Mouse (Mus musculus) hindbrain, embryonic 12.5 days (tissue): ENCODE measurements around the gene Arid3c. TPM values are rescaled to one million over a fixed set of nuclear protein-coding genes. Genes with fewer than 3 reads are reported as not detected.

ENCODE experiments used
- ATAC-seq: fragments of 200-750 bp; cut with Nextera tagmentation; 2 replicates; pipeline ENCODE4 v1.8.0; 2017; ENCODE audit warnings: moderate TSS enrichment; ENCODE audit not compliant: low FRiP score
- H3K27ac ChIP-seq: fragments of 300-500 bp; sonication (generic); 2 replicates; pipeline ENCODE4 v1.5.1; 2016; ENCODE audit warnings: mild to moderate bottlenecking
- H3K27me3 ChIP-seq: fragments of 300-500 bp; sonication (generic); 2 replicates; pipeline ENCODE4 v1.6.1; 2016; ENCODE audit warnings: mild to moderate bottlenecking
- H3K36me3 ChIP-seq: fragments of 300-500 bp; sonication (generic); 2 replicates; pipeline ENCODE4 v1.6.1; 2016; ENCODE audit warnings: mild to moderate bottlenecking
- H3K4me1 ChIP-seq: fragments of 300-500 bp; sonication (generic); 2 replicates; pipeline ENCODE4 v1.6.1; 2016
- H3K4me2 ChIP-seq: fragments of 300-500 bp; sonication (generic); replicated peaks from 2 replicates; pipeline ENCODE4 v1.6.1; 2016; ENCODE audit warnings: mild to moderate bottlenecking
- H3K4me3 ChIP-seq: fragments of 300-500 bp; sonication (generic); 2 replicates; pipeline ENCODE4 v1.5.1; 2016; ENCODE audit warnings: mild to moderate bottlenecking
- H3K9ac ChIP-seq: fragments of 300-500 bp; sonication (generic); 2 replicates; pipeline ENCODE4 v1.6.1; 2016; ENCODE audit warnings: mild to moderate bottlenecking, moderate library complexity
- H3K9me3 ChIP-seq: fragments of 300-500 bp; sonication (generic); replicated peaks from 2 replicates; pipeline ENCODE4 v1.6.1; 2016; ENCODE audit warnings: mild to moderate bottlenecking
- WGBS: fragments of 180-500 bp; shearing (Covaris S2); methylation state at CpG from one replicate; pipeline ENCODE4 v1.1.7; 2016; 5-methylcytosine and 5-hydroxymethylcytosine counted together
- polyA plus RNA-seq: library from polyadenylated mRNA; unstranded; fragments of >200 nt; fragmentation: Nextera tagmentation; extraction: Ambion mirVana; gene quantifications from 2 replicates; pipeline ENCODE4 v1.2.1, GENCODE M21; 2016

Gene Arid3c
- polyA plus RNA-seq, 1 experiment from 2014 or later, result 1.1 TPM

GRCm38 (mm10) chr4:41760288-41760721 is 29.4 kb upstream of the Arid3c start:
- peak overlapping the region; percentile 73 for H3K27ac ChIP-seq
- H3K4me1 ChIP-seq, result peaks cover 36% of the 10 kb centered on the region
- no peaks in the 10 kb centered on the region for H3K27me3 ChIP-seq
- peak overlapping the region; percentile 62 for H3K9ac ChIP-seq
- H3K4me3 ChIP-seq, result peak overlapping the region; percentile 39
- peak overlapping the region; percentile 58 for H3K4me2 ChIP-seq
- WGBS, result 1% methylated on average over 15 of the region's 15 CpGs
- 0 out of 2 replicates have a peak, but pooled peaks cover 3% of the 10 kb centered on the region for H3K36me3 ChIP-seq
- ATAC-seq, result peak; percentile 84
- H3K9me3 ChIP-seq, result no peaks in the 10 kb centered on the region

- Histone ChIP-seq H3K4me2 (peak overlapping the region; percentile 58), H3K9ac (peak overlapping the region; percentile 62; the same call in 1 of the 2 replicates), H3K4me3 (peak overlapping the region; percentile 39), H3K27ac (peak overlapping the region; percentile 73), H3K36me3 (0 out of 2 replicates have a peak, but pooled peaks cover 3% of the 10 kb centered on the region), H3K27me3 (no peaks in the 10 kb centered on the region), H3K9me3 (no peaks in the 10 kb centered on the region), H3K4me1 (peaks cover 39% of the 10 kb centered on the region)
- no peak for ATAC-seq
- 39% methylated on average over 6 of the region's 6 CpGs for WGBS
Observed at GRCm38 (mm10) chr4:41759656-41760287, 28.8 kb upstream of the Arid3c start.

GRCm38 (mm10) chr4:41759206-41759605 is 28.3 kb upstream of the Arid3c start:
- Histone ChIP-seq H3K4me2 (no peak overlapping the region), H3K9ac (no peak overlapping the region), H3K4me3 (no peak overlapping the region), H3K9me3 (no peaks in the 10 kb centered on the region), H3K4me1 (peaks cover 41% of the 10 kb centered on the region), H3K27ac (no peak overlapping the region), H3K36me3 (0 out of 2 replicates have a peak, but pooled peaks cover 3% of the 10 kb centered on the region), H3K27me3 (no peaks in the 10 kb centered on the region)
- WGBS, result 88% methylated on average over 9 of the region's 9 CpGs
- no peak for ATAC-seq

GRCm38 (mm10) chr4:41758701-41759100 is 27.8 kb upstream of the Arid3c start:
- no peaks in the 10 kb centered on the region for H3K27me3 ChIP-seq
- H3K36me3 ChIP-seq, result 0 out of 2 replicates have a peak, but pooled peaks cover 3% of the 10 kb centered on the region
- H3K4me2 ChIP-seq, result no peak overlapping the region
- H3K27ac ChIP-seq, result no peak overlapping the region
- H3K9me3 ChIP-seq, result no peaks in the 10 kb centered on the region
- H3K4me3 ChIP-seq, result no peak overlapping the region
- no peak for ATAC-seq
- 89% methylated on average over 4 of the region's 4 CpGs for WGBS
- no peak overlapping the region for H3K9ac ChIP-seq
- peaks cover 41% of the 10 kb centered on the region for H3K4me1 ChIP-seq

GRCm38 (mm10) chr4:41758021-41758420 is 27.1 kb upstream of the Arid3c start:
- no peaks in the 10 kb centered on the region for H3K9me3 ChIP-seq
- WGBS, result 82% methylated on average over 11 of the region's 11 CpGs
- no peak overlapping the region for H3K27ac ChIP-seq
- no peak overlapping the region for H3K4me2 ChIP-seq
- ATAC-seq, result no peak
- peaks cover 41% of the 10 kb centered on the region for H3K4me1 ChIP-seq
- H3K9ac ChIP-seq, result no peak overlapping the region
- 0 out of 2 replicates have a peak, but pooled peaks cover 3% of the 10 kb centered on the region for H3K36me3 ChIP-seq
- H3K27me3 ChIP-seq, result no peaks in the 10 kb centered on the region
- no peak overlapping the region for H3K4me3 ChIP-seq

GRCm38 (mm10) chr4:41757321-41757720 is 26.4 kb upstream of the Arid3c start:
- Histone ChIP-seq H3K9me3 (no peaks in the 10 kb centered on the region), H3K4me1 (peaks cover 38% of the 10 kb centered on the region), H3K27me3 (no peaks in the 10 kb centered on the region), H3K4me3 (no peak overlapping the region), H3K36me3 (0 out of 2 replicates have a peak, but pooled peaks cover 3% of the 10 kb centered on the region), H3K9ac (peak overlapping the region; percentile 23; the same call in 1 of the 2 replicates), H3K27ac (no peak overlapping the region), H3K4me2 (no peak overlapping the region)
- no peak for ATAC-seq
- 91% methylated on average over 13 of the region's 13 CpGs for WGBS

GRCm38 (mm10) chr4:41756440-41756839 is 25.5 kb upstream of the Arid3c start:
- H3K9me3 ChIP-seq, result no peaks in the 10 kb centered on the region
- peak overlapping the region; percentile 71 for H3K4me3 ChIP-seq
- 73% methylated on average over 8 of the region's 8 CpGs for WGBS
- H3K27ac ChIP-seq, result no peak overlapping the region
- peak overlapping the region; percentile 78; the same call in 1 of the 2 replicates for H3K9ac ChIP-seq
- 0 out of 2 replicates have a peak, but pooled peaks cover 3% of the 10 kb centered on the region for H3K36me3 ChIP-seq
- H3K4me2 ChIP-seq, result peak overlapping the region; percentile 91
- peaks cover 29% of the 10 kb centered on the region for H3K4me1 ChIP-seq
- H3K27me3 ChIP-seq, result no peaks in the 10 kb centered on the region
- ATAC-seq, result no peak

GRCm38 (mm10) chr4:41755338-41756305 is 24.7 kb upstream of the Arid3c start, which contains the start of gene Sigmar1:
TSS of gene Sigmar1 (minus strand) at chr4:41756157.
- ATAC-seq, result peak; percentile 69
- Histone ChIP-seq H3K4me1 (peaks cover 21% of the 10 kb centered on the region), H3K27ac (peak within 1 kb of the TSS; percentile 78), H3K36me3 (0 out of 2 replicates have a peak, but pooled peaks cover 3% of the 10 kb centered on the region), H3K27me3 (no peaks in the 10 kb centered on the region), H3K9ac (peak within 1 kb of the TSS; percentile 78), H3K4me2 (peak within 1 kb of the TSS; percentile 91), H3K4me3 (peak within 1 kb of the TSS; percentile 71), H3K9me3 (no peaks in the 10 kb centered on the region)
- WGBS, result under 1% methylated on average over 57 of the region's 57 CpGs

- Histone ChIP-seq H3K27ac (peak within 1 kb of the TSS; percentile 78), H3K9ac (peak within 1 kb of the TSS; percentile 78), H3K36me3 (0 out of 2 replicates have a peak, but pooled peaks cover 3% of the 10 kb centered on the region), H3K9me3 (no peaks in the 10 kb centered on the region), H3K4me2 (peak within 1 kb of the TSS; percentile 91), H3K27me3 (no peaks in the 10 kb centered on the region), H3K4me3 (peak within 1 kb of the TSS; percentile 71), H3K4me1 (peaks cover 13% of the 10 kb centered on the region)
- ATAC-seq, result peak; percentile 59
- 14% methylated on average over 14 of the region's 14 CpGs for WGBS
Observed at GRCm38 (mm10) chr4:41754797-41755337, 23.9 kb upstream of the Arid3c start, which contains the start of gene Galt. TSS of gene Galt (plus strand) at chr4:41755228.

GRCm38 (mm10) chr4:41745021-41745420 is 14.1 kb upstream of the Arid3c start:
- Histone ChIP-seq H3K9me3 (peaks cover 10% of the 10 kb centered on the region), H3K27ac (no peak overlapping the region), H3K4me1 (peaks cover 8% of the 10 kb centered on the region), H3K27me3 (no peaks in the 10 kb centered on the region), H3K9ac (no peak overlapping the region), H3K4me3 (no peak overlapping the region), H3K4me2 (no peak overlapping the region), H3K36me3 (0 out of 2 replicates have a peak, but pooled peaks cover 3% of the 10 kb centered on the region)
- 68% methylated on average over 1 of the region's 1 CpGs for WGBS
- no peak for ATAC-seq

- no peak overlapping the region for H3K4me3 ChIP-seq
- peaks cover 10% of the 10 kb centered on the region for H3K9me3 ChIP-seq
- WGBS, result 73% methylated on average over 2 of the region's 2 CpGs
- no peak overlapping the region for H3K27ac ChIP-seq
- peaks cover 6% of the 10 kb centered on the region; the same call in 1 of the 2 replicates for H3K36me3 ChIP-seq
- peaks cover 17% of the 10 kb centered on the region for H3K4me1 ChIP-seq
- no peak overlapping the region for H3K9ac ChIP-seq
- no peaks in the 10 kb centered on the region for H3K27me3 ChIP-seq
- ATAC-seq, result no peak
- H3K4me2 ChIP-seq, result no peak overlapping the region
Observed at GRCm38 (mm10) chr4:41744131-41744530, 13.2 kb upstream of the Arid3c start.
